Mouse (Mus musculus): ENCODE measurements around the gene Tff3. TPM values are rescaled to one million over a fixed set of nuclear protein-coding genes. Genes with fewer than 3 reads are reported as not detected.

Tff3 gene
- polyA plus RNA-seq (2016; fragmentation: Nextera tagmentation; extraction: Ambion mirVana), result 2.2 and 2.3 TPM in 2 replicates

GRCm38 (mm10) chr17:31129452-31129851, at the start of gene Tff3:
Gene Tff3, minus strand, starts transcription at chr17:31129646.
- no peak within 1 kb of the TSS for H3K9ac ChIP-seq
- ATAC-seq, result peak; percentile 30; the same call in 1 of the 2 replicates
- H3K4me2 ChIP-seq, result no peak within 1 kb of the TSS
- no peaks in the 10 kb centered on the region for H3K36me3 ChIP-seq
- 0 out of 2 replicates have a peak, but pooled peaks cover 5% of the 10 kb centered on the region for H3K4me1 ChIP-seq
- WGBS (ENCODE audit: insufficient replicate concordance), result 30% methylated on average over 2 of the region's 2 CpGs
- H3K4me3 ChIP-seq, result no peak within 1 kb of the TSS
- H3K27me3 ChIP-seq (replicated peaks), result peaks cover 42% of the 10 kb centered on the region
- H3K27ac ChIP-seq, result no peak within 1 kb of the TSS
- H3K9me3 ChIP-seq (replicated peaks), result no peaks in the 10 kb centered on the region

GRCm38 (mm10) chr17:31176321-31176720, 46.9 kb upstream of the Tff3 start:
- no peak overlapping the region for H3K27ac ChIP-seq
- ATAC-seq, result no peak
- no peaks in the 10 kb centered on the region; the same call in 1 of the 2 replicates for H3K27me3 ChIP-seq (replicated peaks)
- no peaks in the 10 kb centered on the region for H3K36me3 ChIP-seq
- no peaks in the 10 kb centered on the region for H3K9me3 ChIP-seq (replicated peaks)
- 64% methylated on average over 4 of the region's 4 CpGs for WGBS (ENCODE audit: insufficient replicate concordance)
- H3K4me1 ChIP-seq, result peaks cover 2% of the 10 kb centered on the region; the same call in 1 of the 2 replicates
- H3K4me3 ChIP-seq, result no peak overlapping the region
- no peak overlapping the region for H3K4me2 ChIP-seq
- H3K9ac ChIP-seq, result no peak overlapping the region

DNA sequence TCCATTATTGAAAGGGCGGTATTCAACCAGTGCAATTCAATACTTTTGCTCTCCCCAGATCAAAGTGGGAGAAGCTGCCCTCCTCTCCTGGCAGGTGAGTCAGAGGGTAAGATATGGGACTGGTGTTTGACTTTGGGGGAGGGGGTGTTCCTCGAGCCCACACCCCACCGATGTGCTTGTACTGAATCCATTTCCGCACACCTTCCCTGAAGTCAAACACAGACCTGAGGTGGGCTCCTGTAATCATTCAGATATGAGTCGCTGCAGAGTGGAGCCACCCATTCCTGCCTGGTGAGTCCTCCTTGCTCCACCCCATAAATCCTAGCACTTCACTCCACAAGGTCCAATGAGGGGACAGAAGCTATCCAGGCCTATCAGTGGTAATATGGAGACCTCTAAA, 40.4 kb upstream of the Tff3 start:
- H3K27ac ChIP-seq, result no peak overlapping the region

GRCm38 (mm10) chr17:31165127-31165526, 35.7 kb upstream of the Tff3 start, which contains the start of gene Tff1:
Gene Tff1, minus strand, starts transcription at chr17:31165277.
- H3K4me1 ChIP-seq, result no peaks in the 10 kb centered on the region
- H3K9me3 ChIP-seq (replicated peaks), result no peaks in the 10 kb centered on the region
- H3K27ac ChIP-seq, result no peak within 1 kb of the TSS
- 67% methylated on average over 6 of the region's 6 CpGs for WGBS (ENCODE audit: insufficient replicate concordance)
- no peaks in the 10 kb centered on the region for H3K36me3 ChIP-seq
- H3K4me3 ChIP-seq, result no peak within 1 kb of the TSS
- H3K4me2 ChIP-seq, result no peak within 1 kb of the TSS
- no peak for ATAC-seq
- no peak within 1 kb of the TSS for H3K9ac ChIP-seq
- H3K27me3 ChIP-seq (replicated peaks), result no peaks in the 10 kb centered on the region

More for the DNA sequence above, 40.4 kb upstream of the Tff3 start:
- no peaks in the 10 kb centered on the region for H3K36me3 ChIP-seq
- no peak for ATAC-seq
- 68% methylated on average over 5 of the region's 5 CpGs for WGBS (ENCODE audit: insufficient replicate concordance)
- H3K4me2 ChIP-seq, result no peak overlapping the region
- no peaks in the 10 kb centered on the region for H3K4me1 ChIP-seq
- no peaks in the 10 kb centered on the region for H3K9me3 ChIP-seq (replicated peaks)
- H3K9ac ChIP-seq, result no peak overlapping the region
- no peaks in the 10 kb centered on the region for H3K27me3 ChIP-seq (replicated peaks)
- no peak overlapping the region for H3K4me3 ChIP-seq

GRCm38 (mm10) chr17:31163821-31164220, 34.4 kb upstream of the Tff3 start:
- Histone ChIP-seq H3K27me3 (replicated peaks) (no peaks in the 10 kb centered on the region), H3K9me3 (replicated peaks) (peaks cover 4% of the 10 kb centered on the region; the same call in 1 of the 2 replicates), H3K4me2 (no peak overlapping the region), H3K9ac (no peak overlapping the region), H3K36me3 (no peaks in the 10 kb centered on the region), H3K4me3 (no peak overlapping the region), H3K27ac (no peak overlapping the region), H3K4me1 (no peaks in the 10 kb centered on the region)
- ATAC-seq, result no peak
- WGBS (ENCODE audit: insufficient replicate concordance), result 62% methylated on average over 2 of the region's 2 CpGs

GRCm38 (mm10) chr17:31162607-31163006, 33.2 kb upstream of the Tff3 start:
- Histone ChIP-seq H3K4me2 (no peak overlapping the region), H3K9me3 (replicated peaks) (peaks cover 7% of the 10 kb centered on the region; the same call in 1 of the 2 replicates), H3K27ac (no peak overlapping the region), H3K36me3 (no peaks in the 10 kb centered on the region), H3K4me1 (no peaks in the 10 kb centered on the region), H3K9ac (no peak overlapping the region), H3K4me3 (no peak overlapping the region), H3K27me3 (replicated peaks) (no peaks in the 10 kb centered on the region)
- ATAC-seq, result no peak
- 57% methylated on average over 12 of the region's 12 CpGs for WGBS (ENCODE audit: insufficient replicate concordance)

GRCm38 (mm10) chr17:31160291-31160690, 30.8 kb upstream of the Tff3 start:
- ATAC-seq, result no peak
- H3K9me3 ChIP-seq (replicated peaks), result peaks cover 7% of the 10 kb centered on the region; the same call in 1 of the 2 replicates
- no peaks in the 10 kb centered on the region for H3K36me3 ChIP-seq
- 76% methylated on average over 4 of the region's 4 CpGs for WGBS (ENCODE audit: insufficient replicate concordance)
- H3K4me3 ChIP-seq, result no peak overlapping the region
- H3K9ac ChIP-seq, result no peak overlapping the region
- H3K4me2 ChIP-seq, result no peak overlapping the region
- no peak overlapping the region for H3K27ac ChIP-seq
- H3K27me3 ChIP-seq (replicated peaks), result no peaks in the 10 kb centered on the region
- H3K4me1 ChIP-seq, result no peaks in the 10 kb centered on the region

GRCm38 (mm10) chr17:31157921-31158320, 28.5 kb upstream of the Tff3 start:
- 73% methylated on average over 6 of the region's 6 CpGs for WGBS (ENCODE audit: insufficient replicate concordance)

DNA sequence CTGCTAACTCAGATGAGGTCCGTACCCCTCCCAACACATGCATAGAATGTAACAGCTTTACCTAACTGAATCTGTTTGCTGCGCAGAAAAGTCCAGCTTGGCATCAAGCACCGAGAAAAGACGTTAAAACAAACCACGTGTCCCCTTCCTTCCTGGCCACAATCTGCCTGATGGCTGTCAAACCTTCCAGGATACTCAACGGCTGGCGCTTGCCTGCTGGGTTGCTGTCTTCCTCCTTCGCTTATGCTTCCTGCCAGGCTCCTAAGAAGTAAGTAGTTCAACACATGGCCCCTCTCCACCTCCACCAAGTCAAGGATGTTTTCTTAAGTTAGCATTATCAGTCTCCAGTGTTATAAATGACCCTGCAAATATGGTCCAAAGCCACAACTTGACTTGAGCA, 24.3 kb upstream of the Tff3 start:
- Histone ChIP-seq H3K4me2 (no peak overlapping the region), H3K36me3 (no peaks in the 10 kb centered on the region), H3K9me3 (replicated peaks) (peaks cover 3% of the 10 kb centered on the region; the same call in 1 of the 2 replicates), H3K27me3 (replicated peaks) (no peaks in the 10 kb centered on the region), H3K4me3 (no peak overlapping the region), H3K4me1 (0 out of 2 replicates have a peak, but pooled peaks cover 3% of the 10 kb centered on the region), H3K27ac (no peak overlapping the region), H3K9ac (no peak overlapping the region)
- no peak for ATAC-seq
- 17% methylated on average over 8 of the region's 8 CpGs for WGBS (ENCODE audit: insufficient replicate concordance)

More at GRCm38 (mm10) chr17:31157921-31158320, 28.5 kb upstream of the Tff3 start:
- Histone ChIP-seq H3K4me1 (0 out of 2 replicates have a peak, but pooled peaks cover 3% of the 10 kb centered on the region), H3K27ac (no peak overlapping the region), H3K9me3 (replicated peaks) (peaks cover 7% of the 10 kb centered on the region; the same call in 1 of the 2 replicates), H3K4me2 (no peak overlapping the region), H3K36me3 (no peaks in the 10 kb centered on the region), H3K27me3 (replicated peaks) (no peaks in the 10 kb centered on the region), H3K4me3 (no peak overlapping the region), H3K9ac (no peak overlapping the region)
- no peak for ATAC-seq

DNA sequence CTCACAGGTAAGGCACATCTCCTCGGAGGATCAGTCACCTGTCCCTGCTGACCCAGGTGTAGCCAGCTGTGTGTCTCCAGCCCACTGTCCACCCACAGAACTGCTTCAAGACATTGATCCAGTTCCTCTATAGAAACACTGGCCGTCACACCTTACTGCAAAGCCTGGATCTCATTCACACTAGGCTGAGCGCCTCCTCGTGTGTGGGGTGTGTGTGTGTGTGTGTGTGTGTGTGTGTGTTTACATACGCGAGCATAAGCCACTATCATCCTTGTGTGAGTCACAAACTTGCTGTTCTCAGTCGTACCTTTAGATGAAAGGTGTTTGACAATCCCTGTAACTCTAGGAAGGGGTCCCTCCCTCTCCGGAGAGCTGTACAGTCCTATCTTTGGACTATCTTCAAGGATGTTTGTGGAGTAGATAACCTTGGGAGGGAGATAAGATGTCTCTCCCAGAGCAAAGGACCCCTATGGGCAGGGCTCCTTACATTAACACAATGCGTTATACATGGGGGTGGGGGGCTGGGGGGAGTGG, 23.6 kb upstream of the Tff3 start:
- H3K9ac ChIP-seq, result no peak overlapping the region
- no peak overlapping the region for H3K4me3 ChIP-seq
- H3K9me3 ChIP-seq (replicated peaks), result no peaks in the 10 kb centered on the region
- H3K36me3 ChIP-seq, result no peaks in the 10 kb centered on the region
- 55% methylated on average over 9 of the region's 9 CpGs for WGBS (ENCODE audit: insufficient replicate concordance)
- no peak overlapping the region for H3K4me2 ChIP-seq
- H3K27ac ChIP-seq, result no peak overlapping the region
- H3K4me1 ChIP-seq, result 0 out of 2 replicates have a peak, but pooled peaks cover 3% of the 10 kb centered on the region
- ATAC-seq, result 0 out of 2 replicates have a peak, but pooled peaks have one; percentile 13
- H3K27me3 ChIP-seq (replicated peaks), result no peaks in the 10 kb centered on the region

DNA sequence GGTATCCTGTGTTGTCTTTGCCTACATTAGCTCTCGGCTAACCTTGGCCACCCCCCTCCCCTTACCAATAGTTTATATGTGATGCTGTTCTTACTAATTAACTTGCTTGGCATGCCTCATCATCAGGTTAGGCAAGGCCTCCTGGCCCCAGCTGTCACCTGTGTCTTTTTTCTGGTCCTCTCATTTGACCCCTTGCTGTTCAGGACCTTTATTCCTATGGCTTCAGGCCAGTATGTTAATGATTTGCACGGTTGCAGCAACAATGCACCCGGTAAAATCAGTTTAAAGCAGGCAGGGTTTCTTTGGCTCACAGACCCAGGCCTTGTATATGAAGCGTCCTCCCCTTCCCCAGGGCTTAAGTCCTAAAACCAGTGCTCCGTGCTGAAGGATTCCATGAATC, 23.1 kb upstream of the Tff3 start:
- H3K27ac ChIP-seq, result no peak overlapping the region
- 0 out of 2 replicates have a peak, but pooled peaks cover 3% of the 10 kb centered on the region for H3K4me1 ChIP-seq
- WGBS (ENCODE audit: insufficient replicate concordance), result 64% methylated on average over 5 of the region's 5 CpGs
- H3K4me2 ChIP-seq, result no peak overlapping the region
- no peaks in the 10 kb centered on the region for H3K27me3 ChIP-seq (replicated peaks)
- H3K36me3 ChIP-seq, result no peaks in the 10 kb centered on the region
- no peak overlapping the region for H3K9ac ChIP-seq
- no peaks in the 10 kb centered on the region for H3K9me3 ChIP-seq (replicated peaks)
- H3K4me3 ChIP-seq, result no peak overlapping the region
- ATAC-seq, result 0 out of 2 replicates have a peak, but pooled peaks have one; percentile 24

DNA sequence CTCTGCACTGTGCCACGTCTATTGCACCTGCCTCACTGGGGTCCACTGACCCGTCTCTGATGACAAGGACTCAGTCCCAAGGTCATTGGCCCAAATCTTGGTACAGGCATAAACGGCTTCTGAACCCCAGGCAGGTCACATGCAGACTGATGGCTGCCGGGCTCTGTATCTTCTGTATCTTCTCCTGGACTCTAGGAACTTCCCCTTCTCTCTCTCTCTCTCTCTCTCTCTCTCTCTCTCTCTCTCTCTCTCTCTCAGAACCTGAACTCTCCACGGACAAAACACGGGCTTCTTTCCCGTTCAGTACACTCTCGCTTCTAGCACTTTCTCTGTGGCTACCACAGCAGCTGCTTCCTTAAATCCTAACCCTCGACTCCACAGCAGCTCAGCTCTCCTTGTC, 16.6 kb upstream of the Tff3 start:
- no peak overlapping the region for H3K9ac ChIP-seq
- 0 out of 2 replicates have a peak, but pooled peaks cover 6% of the 10 kb centered on the region for H3K27me3 ChIP-seq (replicated peaks)
- H3K4me2 ChIP-seq, result no peak overlapping the region
- no peak overlapping the region for H3K4me3 ChIP-seq
- H3K4me1 ChIP-seq, result no peaks in the 10 kb centered on the region
- H3K9me3 ChIP-seq (replicated peaks), result no peaks in the 10 kb centered on the region
- H3K27ac ChIP-seq, result no peak overlapping the region
- WGBS (ENCODE audit: insufficient replicate concordance), result 47% methylated on average over 9 of the region's 9 CpGs
- no peak for ATAC-seq
- no peaks in the 10 kb centered on the region for H3K36me3 ChIP-seq

Measured in liver, embryonic 12.5 days (tissue).